Mouse (Mus musculus) embryonic facial prominence, embryonic 14.5 days (tissue): ENCODE results near the gene Bco1. TPM values are rescaled to one million over a fixed set of nuclear protein-coding genes. Genes with fewer than 3 reads are reported as not detected.

Source experiments
- ATAC-seq: fragments of 200-750 bp; cut with Nextera tagmentation; 2 replicates; pipeline ENCODE4 v1.8.0; 2017; ENCODE audit warnings: low read depth, moderate number of reproducible peaks, moderate TSS enrichment
- DNase-seq: peaks from one replicate; pipeline ENCODE4 v3.0.0-alpha.2; 2015; ENCODE audit warnings: low spot score
- H3K27ac ChIP-seq: fragments of 300-500 bp; sonication (generic); replicated peaks from 2 replicates; pipeline ENCODE4 v1.5.1; 2014; ENCODE audit warnings: low read depth, mild to moderate bottlenecking, low read length, moderate library complexity
- H3K27me3 ChIP-seq: fragments of 300-500 bp; sonication (generic); replicated peaks from 2 replicates; pipeline ENCODE4 v1.6.1; 2014; ENCODE audit warnings: low read length; ENCODE audit not compliant: control insufficient read depth, insufficient read depth
- H3K36me3 ChIP-seq: fragments of 300-500 bp; sonication (generic); 2 replicates; pipeline ENCODE4 v1.6.1; 2014; ENCODE audit warnings: low read length, mixed read lengths; ENCODE audit not compliant: control insufficient read depth, insufficient read depth
- H3K4me1 ChIP-seq: fragments of 300-500 bp; sonication (generic); 2 replicates; pipeline ENCODE4 v1.6.1; 2014; ENCODE audit warnings: antibody characterized with exemption, low read length; ENCODE audit not compliant: control insufficient read depth, insufficient read depth
- H3K4me2 ChIP-seq: fragments of 300-500 bp; sonication (generic); 2 replicates; pipeline ENCODE4 v1.6.1; 2014; ENCODE audit warnings: low read depth, mild to moderate bottlenecking, low read length, moderate library complexity, mixed read lengths
- H3K4me3 ChIP-seq: fragments of 300-500 bp; sonication (generic); 2 replicates; pipeline ENCODE4 v1.5.1; 2014; ENCODE audit warnings: low read depth, mild to moderate bottlenecking, low read length
- H3K9ac ChIP-seq: fragments of 300-500 bp; sonication (generic); 2 replicates; pipeline ENCODE4 v1.6.1; 2014; ENCODE audit warnings: low read depth, mild to moderate bottlenecking, low read length, moderate library complexity, mixed read lengths
- H3K9me3 ChIP-seq: fragments of 300-500 bp; sonication (generic); 2 replicates; pipeline ENCODE4 v1.6.1; 2016; ENCODE audit warnings: low read length; ENCODE audit not compliant: control insufficient read depth
- WGBS: fragments of 180-500 bp; shearing (Covaris S2); extraction: QIAGEN DNeasy Blood & Tissue Kit; methylation state at CpG from one replicate; pipeline ENCODE4 v1.1.7; 2014; 5-methylcytosine and 5-hydroxymethylcytosine counted together
- polyA plus RNA-seq: library from polyadenylated mRNA; unstranded; fragments of >200 nt; fragmentation: Nextera tagmentation; extraction: Ambion mirVana; gene quantifications from 2 replicates; pipeline ENCODE4 v1.2.1, GENCODE M21; 2014

Gene Bco1
- 0.15 and 0.34 TPM in 2 replicates for polyA plus RNA-seq

DNA sequence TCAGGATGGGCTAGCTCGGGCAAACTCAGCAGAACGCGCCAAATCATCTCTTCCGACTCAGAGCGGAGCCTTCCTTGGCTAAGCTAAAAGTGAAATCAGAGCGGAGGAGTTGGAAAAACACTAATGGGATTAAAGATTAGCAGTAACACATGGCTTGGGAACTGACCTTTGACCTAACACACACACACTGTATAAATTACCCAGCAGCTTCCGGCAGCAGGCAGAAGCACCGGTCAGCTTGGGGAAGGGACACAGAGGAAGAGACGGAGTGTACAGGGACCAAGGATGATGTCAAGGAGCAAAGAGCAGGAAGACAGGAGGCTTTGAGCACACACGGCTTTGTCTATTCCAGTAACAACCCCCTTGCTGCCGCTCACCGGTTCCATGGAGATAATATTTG, at the start of gene Bco1:
Gene Bco1 (plus strand): TSS at position 208 of the 400 bp plus-strand sequence.
- Histone ChIP-seq H3K4me2 (no peak within 1 kb of the TSS), H3K4me3 (no peak within 1 kb of the TSS), H3K4me1 (peaks cover 11% of the 10 kb centered on the region; the same call in 1 of the 2 replicates), H3K9ac (no peak within 1 kb of the TSS), H3K36me3 (no peaks in the 10 kb centered on the region), H3K27ac (no peak within 1 kb of the TSS), H3K9me3 (0 out of 2 replicates have a peak, but pooled peaks cover 5% of the 10 kb centered on the region), H3K27me3 (no peaks in the 10 kb centered on the region)
- 51% methylated on average over 12 of the region's 12 CpGs for WGBS
- DNase-seq, result no peak
- no peak for ATAC-seq

DNA sequence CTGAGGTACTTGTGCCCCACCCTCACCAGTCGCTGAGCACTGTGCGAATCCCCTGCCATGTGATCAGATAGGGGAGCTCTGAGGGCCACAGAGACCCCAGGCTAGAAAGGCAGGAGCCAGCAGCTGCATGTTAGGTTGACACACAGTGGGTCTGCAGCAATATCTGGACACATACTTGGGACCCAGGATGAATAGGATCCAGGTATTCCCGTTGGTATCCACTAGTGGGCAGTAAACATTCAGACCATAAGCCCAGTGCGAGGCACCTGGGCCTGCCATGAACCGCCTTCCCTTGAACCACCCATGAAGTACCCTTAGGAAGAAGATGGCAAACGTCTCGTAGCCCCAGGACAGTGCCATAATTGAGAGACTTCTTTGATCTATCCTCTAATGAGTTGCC, 46.2 kb upstream of the Bco1 start:
- Histone ChIP-seq H3K4me1 (no peaks in the 10 kb centered on the region), H3K4me3 (no peak overlapping the region), H3K9ac (no peak overlapping the region), H3K27me3 (no peaks in the 10 kb centered on the region), H3K9me3 (no peaks in the 10 kb centered on the region), H3K36me3 (no peaks in the 10 kb centered on the region), H3K27ac (no peak overlapping the region), H3K4me2 (no peak overlapping the region)
- no peak for ATAC-seq
- 66% methylated on average over 7 of the region's 7 CpGs for WGBS
- DNase-seq, result no peak

DNA sequence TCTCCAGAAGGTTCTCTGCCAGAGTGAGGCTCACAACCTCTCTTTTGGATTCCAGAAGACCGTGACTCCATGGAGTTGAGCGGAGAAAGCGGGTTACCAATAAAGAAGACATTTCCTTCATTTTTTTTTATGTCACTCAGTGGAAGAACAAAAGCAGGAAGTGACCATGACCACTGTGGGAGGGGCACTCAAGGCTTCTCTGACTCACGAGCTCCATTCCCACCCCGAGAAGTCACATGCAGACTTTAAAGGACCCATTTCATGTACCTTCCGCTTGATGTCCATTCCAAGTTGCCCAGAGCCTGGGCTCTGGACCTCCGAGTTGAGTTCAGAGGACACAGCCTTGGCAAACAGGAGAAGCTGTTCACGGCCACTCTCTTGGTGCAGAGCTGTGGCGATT, 44.9 kb upstream of the Bco1 start:
- no peaks in the 10 kb centered on the region for H3K36me3 ChIP-seq
- H3K9me3 ChIP-seq, result no peaks in the 10 kb centered on the region
- H3K4me1 ChIP-seq, result no peaks in the 10 kb centered on the region
- H3K4me3 ChIP-seq, result no peak overlapping the region
- no peaks in the 10 kb centered on the region for H3K27me3 ChIP-seq
- H3K4me2 ChIP-seq, result no peak overlapping the region
- DNase-seq (no peak), ATAC-seq (no peak)
- no peak overlapping the region for H3K27ac ChIP-seq
- H3K9ac ChIP-seq, result no peak overlapping the region
- WGBS, result 86% methylated on average over 9 of the region's 9 CpGs

GRCm38 (mm10) chr8:117051316-117051715, 44.3 kb upstream of the Bco1 start:
- Histone ChIP-seq H3K4me3 (no peak overlapping the region), H3K27ac (no peak overlapping the region), H3K4me2 (no peak overlapping the region), H3K4me1 (no peaks in the 10 kb centered on the region), H3K27me3 (no peaks in the 10 kb centered on the region), H3K9me3 (no peaks in the 10 kb centered on the region), H3K9ac (no peak overlapping the region), H3K36me3 (no peaks in the 10 kb centered on the region)
- 49% methylated on average over 9 of the region's 9 CpGs for WGBS
- ATAC-seq (no peak), DNase-seq (no peak)

DNA sequence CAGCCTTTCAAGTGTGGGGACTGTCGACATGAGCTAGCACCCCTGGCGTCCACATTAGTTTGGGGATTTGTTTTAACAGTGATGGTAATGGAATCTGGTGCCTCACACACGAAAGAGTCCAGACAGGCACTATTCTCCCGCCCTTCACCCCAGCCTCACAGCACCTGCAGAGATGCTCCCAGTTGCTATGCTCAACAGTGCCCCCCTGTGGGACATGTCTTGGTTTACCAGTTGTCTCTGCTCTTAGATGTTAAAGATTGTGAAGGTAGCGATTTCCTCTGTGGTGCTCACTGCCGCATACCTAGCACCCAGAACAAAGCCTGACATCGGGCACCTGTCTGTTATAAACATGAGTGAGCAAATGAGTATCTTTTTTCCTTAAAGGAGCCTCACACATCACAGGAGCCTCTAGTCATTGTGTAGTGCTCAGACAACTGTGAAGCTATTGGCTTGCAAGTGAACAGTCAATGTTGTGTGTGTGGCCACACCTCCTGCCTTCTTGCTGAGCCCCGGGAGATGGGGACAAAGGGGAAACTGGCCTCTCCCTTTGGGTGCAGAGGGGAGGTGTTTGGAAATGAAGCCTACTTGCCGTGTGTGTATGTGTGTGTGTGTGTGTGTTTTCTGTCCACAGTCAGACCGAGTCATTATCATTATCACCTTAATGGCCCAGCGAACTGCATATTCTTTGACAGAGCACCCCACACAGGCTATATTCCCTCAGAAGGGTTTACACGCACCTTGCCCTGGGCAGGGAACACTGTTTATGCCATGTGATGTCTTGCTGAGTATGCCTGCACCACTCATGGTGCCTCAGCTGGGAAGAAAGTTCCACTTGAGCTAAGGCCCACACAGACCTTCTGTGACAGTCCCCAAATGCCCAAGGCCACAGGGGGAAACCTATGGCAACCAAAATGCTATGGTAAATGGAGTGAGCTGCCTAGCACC, 42.2 kb upstream of the Bco1 start:
- H3K27me3 ChIP-seq, result no peaks in the 10 kb centered on the region
- H3K4me1 ChIP-seq, result no peaks in the 10 kb centered on the region
- no peak overlapping the region for H3K9ac ChIP-seq
- no peak overlapping the region for H3K4me2 ChIP-seq
- H3K9me3 ChIP-seq, result no peaks in the 10 kb centered on the region
- H3K36me3 ChIP-seq, result no peaks in the 10 kb centered on the region
- H3K4me3 ChIP-seq, result no peak overlapping the region
- no peak overlapping the region for H3K27ac ChIP-seq
- DNase-seq (no peak), ATAC-seq (no peak)
- 73% methylated on average over 12 of the region's 12 CpGs for WGBS

- Histone ChIP-seq H3K4me2 (no peak overlapping the region), H3K9me3 (no peaks in the 10 kb centered on the region), H3K4me3 (no peak overlapping the region), H3K27me3 (no peaks in the 10 kb centered on the region), H3K9ac (no peak overlapping the region), H3K36me3 (no peaks in the 10 kb centered on the region), H3K27ac (no peak overlapping the region), H3K4me1 (no peaks in the 10 kb centered on the region)
- WGBS, result 89% methylated on average over 3 of the region's 3 CpGs
- DNase-seq (no peak), ATAC-seq (no peak)
Observed at GRCm38 (mm10) chr8:117054146-117054545, 41.5 kb upstream of the Bco1 start.

DNA sequence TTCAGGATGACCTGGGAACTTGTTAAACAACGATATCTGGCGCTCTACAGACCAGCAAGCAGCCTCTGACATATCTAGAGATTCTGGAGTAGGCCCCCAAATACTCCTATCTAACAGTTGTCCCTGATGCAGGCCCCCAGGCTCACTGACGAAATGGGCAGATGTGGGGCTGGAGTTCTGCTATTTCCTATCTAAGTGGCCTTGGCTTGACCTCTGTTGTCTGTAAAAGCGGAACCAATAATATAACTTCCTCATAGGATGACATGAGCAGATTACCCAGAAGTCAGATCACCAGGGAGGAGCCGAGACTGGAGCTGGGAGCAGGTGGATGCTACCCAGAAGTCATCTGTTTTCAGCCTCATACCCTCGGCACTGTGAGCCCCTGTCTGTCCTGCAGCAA, 40.6 kb upstream of the Bco1 start:
- Histone ChIP-seq H3K27ac (no peak overlapping the region), H3K36me3 (no peaks in the 10 kb centered on the region), H3K9me3 (no peaks in the 10 kb centered on the region), H3K4me2 (no peak overlapping the region), H3K27me3 (no peaks in the 10 kb centered on the region), H3K4me1 (no peaks in the 10 kb centered on the region), H3K4me3 (no peak overlapping the region), H3K9ac (no peak overlapping the region)
- WGBS, result 74% methylated on average over 6 of the region's 6 CpGs
- DNase-seq, result no peak
- no peak for ATAC-seq

DNA sequence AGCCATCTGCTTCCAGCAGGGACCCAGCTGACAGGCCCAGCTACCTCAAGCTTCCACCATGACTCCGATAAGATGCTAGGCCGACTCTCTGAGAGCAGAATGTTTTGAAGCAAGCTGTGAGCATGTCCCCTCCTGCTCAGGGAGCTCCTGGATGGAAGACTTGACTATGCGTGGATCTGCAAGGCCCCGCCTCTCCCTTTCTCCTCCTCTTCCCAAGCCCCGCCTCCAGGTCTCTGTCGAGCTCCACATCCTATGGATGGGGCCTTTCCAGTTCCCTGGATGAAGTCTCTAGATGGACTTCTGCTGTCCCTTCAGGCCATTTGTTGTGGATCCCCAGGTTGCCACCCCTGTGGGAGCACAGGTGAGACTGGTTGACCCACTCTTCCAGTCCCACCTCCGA, 36.6 kb upstream of the Bco1 start:
- DNase-seq (no peak), ATAC-seq (no peak; the same call in 1 of the 2 replicates)
- H3K4me2 ChIP-seq, result no peak overlapping the region
- no peak overlapping the region for H3K27ac ChIP-seq
- no peaks in the 10 kb centered on the region for H3K4me1 ChIP-seq
- no peak overlapping the region for H3K4me3 ChIP-seq
- WGBS, result 65% methylated on average over 7 of the region's 7 CpGs
- no peak overlapping the region for H3K9ac ChIP-seq
- H3K27me3 ChIP-seq, result no peaks in the 10 kb centered on the region
- no peaks in the 10 kb centered on the region for H3K36me3 ChIP-seq
- peaks cover 11% of the 10 kb centered on the region; the same call in 1 of the 2 replicates for H3K9me3 ChIP-seq

DNA sequence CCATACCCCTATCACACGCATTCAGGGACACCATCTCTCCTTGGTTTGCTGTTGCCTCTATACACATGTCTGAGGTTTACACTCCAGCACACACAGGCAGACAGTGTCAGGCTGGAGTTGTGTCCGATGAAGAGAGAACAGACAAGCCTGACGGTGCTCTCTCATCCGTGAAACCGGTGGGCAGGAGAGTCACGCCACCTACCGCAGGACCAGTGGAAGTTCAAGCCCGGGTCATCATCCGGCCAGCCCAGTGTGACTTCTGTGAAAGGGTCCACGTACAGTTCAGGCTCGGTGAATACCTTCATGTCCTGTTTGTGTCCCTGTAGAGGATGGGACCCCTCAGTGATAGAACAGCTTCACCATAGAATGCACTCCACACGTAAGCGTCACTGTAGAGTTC, 35.3 kb upstream of the Bco1 start:
- WGBS, result 84% methylated on average over 13 of the region's 13 CpGs
- Histone ChIP-seq H3K27ac (no peak overlapping the region), H3K9ac (no peak overlapping the region), H3K9me3 (peaks cover 11% of the 10 kb centered on the region; the same call in 1 of the 2 replicates), H3K4me3 (no peak overlapping the region), H3K4me2 (no peak overlapping the region), H3K36me3 (no peaks in the 10 kb centered on the region), H3K4me1 (no peaks in the 10 kb centered on the region), H3K27me3 (no peaks in the 10 kb centered on the region)
- ATAC-seq (no peak), DNase-seq (no peak)
